Mouse (Mus musculus) liver, embryonic 16.5 days (tissue): ENCODE measurements around the gene Serpinb6a. TPM values are rescaled to one million over a fixed set of nuclear protein-coding genes. Genes with fewer than 3 reads are reported as not detected.

Experiments used
- ATAC-seq: fragments of 200-750 bp; cut with Nextera tagmentation; 2 replicates; pipeline ENCODE4 v1.8.0; 2017; ENCODE audit warnings: low read depth, mild to moderate bottlenecking, moderate number of reproducible peaks, moderate library complexity
- H3K27ac ChIP-seq: fragments of 300-500 bp; sonication (generic); 2 replicates; pipeline ENCODE4 v1.5.1; 2014; ENCODE audit warnings: mild to moderate bottlenecking, low read length
- H3K27me3 ChIP-seq: fragments of 300-500 bp; sonication (generic); 2 replicates; pipeline ENCODE4 v1.6.1; 2014; ENCODE audit warnings: low read depth, low read length, mixed read lengths; ENCODE audit not compliant: control insufficient read depth, insufficient read depth
- H3K36me3 ChIP-seq: fragments of 300-500 bp; sonication (generic); 2 replicates; pipeline ENCODE4 v1.6.1; 2014; ENCODE audit warnings: mild to moderate bottlenecking; ENCODE audit not compliant: control insufficient read depth, insufficient read depth
- H3K4me1 ChIP-seq: fragments of 300-500 bp; sonication (generic); 2 replicates; pipeline ENCODE4 v1.6.1; 2014; ENCODE audit warnings: low read depth, low read length, mixed read lengths; ENCODE audit not compliant: control insufficient read depth
- H3K4me2 ChIP-seq: fragments of 300-500 bp; sonication (generic); 2 replicates; pipeline ENCODE4 v1.6.1; 2014; ENCODE audit warnings: low read depth, low read length, mixed read lengths
- H3K4me3 ChIP-seq: fragments of 300-500 bp; sonication (generic); 2 replicates; pipeline ENCODE4 v1.5.1; 2014; ENCODE audit warnings: low read depth, mild to moderate bottlenecking, low read length
- H3K9ac ChIP-seq: fragments of 300-500 bp; sonication (generic); 2 replicates; pipeline ENCODE4 v1.6.1; 2014; ENCODE audit warnings: low read depth, low read length
- H3K9me3 ChIP-seq: fragments of 300-500 bp; sonication (generic); replicated peaks from 2 replicates; pipeline ENCODE4 v1.6.1; 2016; ENCODE audit warnings: low read length; ENCODE audit not compliant: control insufficient read depth
- WGBS: fragments of 180-500 bp; shearing (Covaris S2); extraction: QIAGEN DNeasy Blood & Tissue Kit; methylation state at CpG from one replicate; pipeline ENCODE4 v1.1.7; 2014; ENCODE audit not compliant: insufficient replicate concordance; 5-methylcytosine and 5-hydroxymethylcytosine counted together
- polyA plus RNA-seq: library from polyadenylated mRNA; unstranded; fragments of >200 nt; fragmentation: Nextera tagmentation; extraction: Ambion mirVana; gene quantifications from 2 replicates; pipeline ENCODE4 v1.2.1, GENCODE M21; 2015

The Serpinb6a gene
- 15.9 and 17.2 TPM in 2 replicates for polyA plus RNA-seq

- ATAC-seq = peak; percentile 98
- under 1% methylated on average over 92 of the region's 92 CpGs for WGBS
Measured at GRCm38 (mm10) chr13:34002058-34003006, at the start of gene Serpinb6a, which contains the start of gene Ripk1. Serpinb6a (minus strand) TSS chr13:34002794. Ripk1 (plus strand) TSS chr13:34002363.

GRCm38 (mm10) chr13:34051692-34052091 lies 49.1 kb upstream of the Serpinb6a start:
- H3K27ac ChIP-seq = 0 out of 2 replicates have a peak overlapping the region, but pooled peaks have one; percentile 32
- no peaks in the 10 kb centered on the region for H3K27me3 ChIP-seq
- WGBS = 59% methylated on average over 3 of the region's 3 CpGs

More at GRCm38 (mm10) chr13:34002058-34003006, at the start of gene Serpinb6a, which contains the start of gene Ripk1:
- Histone ChIP-seq H3K36me3 (no peaks in the 10 kb centered on the region), H3K9me3 (no peaks in the 10 kb centered on the region), H3K27ac (peak within 1 kb of the TSS; percentile 92), H3K27me3 (no peaks in the 10 kb centered on the region), H3K9ac (peak within 1 kb of the TSS; percentile 90), H3K4me1 (peaks cover 5% of the 10 kb centered on the region), H3K4me3 (peak within 1 kb of the TSS; percentile 98), H3K4me2 (peak within 1 kb of the TSS; percentile 85)

GRCm38 (mm10) chr13:34050479-34050878 lies 47.9 kb upstream of the Serpinb6a start:
- no peak for ATAC-seq
- Histone ChIP-seq H3K27me3 (no peaks in the 10 kb centered on the region), H3K4me1 (no peaks in the 10 kb centered on the region; the same call in 1 of the 2 replicates), H3K4me3 (no peak overlapping the region), H3K9ac (no peak overlapping the region), H3K9me3 (no peaks in the 10 kb centered on the region), H3K36me3 (peaks cover 2% of the 10 kb centered on the region; the same call in 1 of the 2 replicates), H3K27ac (no peak overlapping the region), H3K4me2 (no peak overlapping the region)
- WGBS = 68% methylated on average over 8 of the region's 8 CpGs

More at GRCm38 (mm10) chr13:34051692-34052091, 49.1 kb upstream of the Serpinb6a start:
- Histone ChIP-seq H3K4me1 (no peaks in the 10 kb centered on the region; the same call in 1 of the 2 replicates), H3K36me3 (peaks cover 2% of the 10 kb centered on the region), H3K9ac (no peak overlapping the region), H3K4me3 (no peak overlapping the region), H3K9me3 (no peaks in the 10 kb centered on the region), H3K4me2 (no peak overlapping the region)
- ATAC-seq = no peak

- ATAC-seq = no peak
- Histone ChIP-seq H3K4me3 (no peak overlapping the region), H3K36me3 (peaks cover 2% of the 10 kb centered on the region; the same call in 1 of the 2 replicates), H3K27me3 (no peaks in the 10 kb centered on the region), H3K27ac (no peak overlapping the region), H3K9me3 (no peaks in the 10 kb centered on the region), H3K4me1 (peaks cover 5% of the 10 kb centered on the region), H3K4me2 (no peak overlapping the region), H3K9ac (no peak overlapping the region)
- 70% methylated on average over 3 of the region's 3 CpGs for WGBS
Measured at GRCm38 (mm10) chr13:34047526-34047925, 44.9 kb upstream of the Serpinb6a start.

- peaks cover 2% of the 10 kb centered on the region; the same call in 1 of the 2 replicates for H3K36me3 ChIP-seq
- H3K9ac ChIP-seq = no peak overlapping the region
- no peaks in the 10 kb centered on the region for H3K27me3 ChIP-seq
- H3K27ac ChIP-seq = no peak overlapping the region
- H3K9me3 ChIP-seq = no peaks in the 10 kb centered on the region
- ATAC-seq = peak; percentile 81
- no peak overlapping the region for H3K4me2 ChIP-seq
- 35% methylated on average over 11 of the region's 11 CpGs for WGBS
- H3K4me3 ChIP-seq = no peak overlapping the region
- H3K4me1 ChIP-seq = peaks cover 5% of the 10 kb centered on the region
Measured at GRCm38 (mm10) chr13:34046421-34047012, 43.9 kb upstream of the Serpinb6a start.

GRCm38 (mm10) chr13:34045511-34046249 lies 43.1 kb upstream of the Serpinb6a start:
- no peak overlapping the region for H3K4me3 ChIP-seq
- peaks cover 5% of the 10 kb centered on the region for H3K4me1 ChIP-seq
- H3K27ac ChIP-seq = peak overlapping the region; percentile 64
- H3K4me2 ChIP-seq = no peak overlapping the region
- H3K9ac ChIP-seq = no peak overlapping the region
- ATAC-seq = peak; percentile 85
- H3K36me3 ChIP-seq = peaks cover 2% of the 10 kb centered on the region; the same call in 1 of the 2 replicates
- 47% methylated on average over 5 of the region's 5 CpGs for WGBS
- H3K27me3 ChIP-seq = no peaks in the 10 kb centered on the region
- no peaks in the 10 kb centered on the region for H3K9me3 ChIP-seq

- Histone ChIP-seq H3K27ac (no peak overlapping the region; the same call in 1 of the 2 replicates), H3K4me1 (peaks cover 5% of the 10 kb centered on the region), H3K27me3 (no peaks in the 10 kb centered on the region), H3K36me3 (no peaks in the 10 kb centered on the region), H3K9me3 (no peaks in the 10 kb centered on the region), H3K9ac (no peak overlapping the region), H3K4me2 (no peak overlapping the region), H3K4me3 (no peak overlapping the region)
- 45% methylated on average over 7 of the region's 7 CpGs for WGBS
- no peak for ATAC-seq
Measured at GRCm38 (mm10) chr13:34043716-34044393, 41.3 kb upstream of the Serpinb6a start.

GRCm38 (mm10) chr13:34040091-34040490 lies 37.5 kb upstream of the Serpinb6a start:
- H3K4me3 ChIP-seq = no peak overlapping the region
- no peak overlapping the region for H3K27ac ChIP-seq
- H3K4me1 ChIP-seq = peaks cover 11% of the 10 kb centered on the region
- H3K9me3 ChIP-seq = no peaks in the 10 kb centered on the region
- H3K36me3 ChIP-seq = no peaks in the 10 kb centered on the region
- no peak overlapping the region for H3K4me2 ChIP-seq
- 74% methylated on average over 3 of the region's 3 CpGs for WGBS
- H3K27me3 ChIP-seq = no peaks in the 10 kb centered on the region
- no peak for ATAC-seq
- H3K9ac ChIP-seq = no peak overlapping the region
